Mouse (Mus musculus): ENCODE results near the gene Olfr902. TPM values are rescaled to one million over a fixed set of nuclear protein-coding genes. Genes with fewer than 3 reads are reported as not detected.

The Olfr902 gene
- not detected in 2 replicates for polyA plus RNA-seq (2012; rRNA removed)

GRCm38 (mm10) chr9:38447352-38447751 is at the start of gene Olfr902:
TSS of gene Olfr902 (plus strand) at chr9:38447652.

GRCm38 (mm10) chr9:38401398-38401797 is 46.1 kb upstream of the Olfr902 start, which contains the start of gene Olfr147:
TSS of gene Olfr147 (plus strand) at chr9:38401698.

DNA sequence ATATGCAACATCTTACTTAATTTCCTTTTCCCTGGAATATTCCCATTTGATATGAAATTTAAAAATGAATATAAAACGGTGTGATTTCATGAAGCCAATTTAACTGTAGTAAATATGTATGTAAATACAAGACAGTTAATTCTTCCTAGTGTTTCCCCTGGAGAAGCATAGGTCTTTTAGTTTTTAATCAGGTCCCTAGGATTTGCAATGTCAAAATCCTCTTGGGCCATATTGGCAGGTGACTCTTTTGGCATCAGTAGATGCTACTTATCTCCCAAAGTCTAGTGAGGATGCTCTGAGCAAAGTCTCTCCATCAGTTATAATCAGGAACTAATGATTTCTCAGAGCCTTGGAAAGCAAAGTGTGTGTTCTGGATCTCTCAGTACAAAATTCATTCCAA is 18.3 kb upstream of the Olfr902 start, which contains the start of gene Olfr901:
Gene Olfr901, plus strand, starts transcription at position 301 of the 400 bp plus-strand sequence.

DNA sequence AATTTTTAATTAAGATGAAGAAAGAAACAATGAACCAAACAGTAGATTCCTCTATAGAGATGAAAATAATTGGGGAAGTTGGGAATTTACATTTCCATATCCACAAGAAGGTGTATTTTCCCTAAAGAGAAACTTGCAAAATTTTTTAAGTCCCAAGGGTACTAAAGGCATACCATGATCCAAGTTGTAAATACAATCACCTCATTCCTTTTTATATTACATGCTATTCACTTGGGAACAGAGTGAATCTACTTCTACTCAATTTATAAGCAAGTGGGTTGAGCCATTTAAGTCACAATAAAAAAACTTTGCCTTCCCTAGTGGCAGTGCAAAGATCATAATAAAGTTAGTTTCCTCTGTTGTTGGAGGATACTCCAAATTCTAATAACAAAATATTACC is 15.4 kb downstream of the Olfr902 start, which contains the start of gene Olfr904:
Gene Olfr904, plus strand, starts transcription at position 301 of the 400 bp plus-strand sequence.

DNA sequence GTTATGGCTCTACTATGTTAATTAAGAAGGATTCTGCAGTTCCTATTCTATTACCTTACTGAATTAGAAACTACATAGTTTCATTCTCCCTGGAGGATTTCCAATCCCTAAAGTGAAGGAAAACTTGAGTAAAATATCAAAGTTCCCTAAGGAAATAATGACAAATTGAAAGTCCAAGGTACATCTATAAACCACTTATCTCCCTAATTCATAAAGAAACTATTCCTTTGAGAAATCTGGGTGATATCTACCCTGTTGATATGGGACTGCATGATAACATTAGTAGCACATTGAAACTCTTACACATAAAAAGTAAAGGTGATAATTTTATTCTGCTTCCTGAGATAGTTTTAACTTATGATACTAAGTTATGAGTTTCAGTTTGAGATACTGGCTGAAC is 23.4 kb downstream of the Olfr902 start, which contains the start of gene Olfr905:
Gene Olfr905, plus strand, starts transcription at position 301 of the 400 bp plus-strand sequence.

GRCm38 (mm10) chr9:38486785-38487184 is 39.3 kb downstream of the Olfr902 start, which contains the start of gene Olfr906:
TSS of gene Olfr906 (plus strand) at chr9:38487085.

DNA sequence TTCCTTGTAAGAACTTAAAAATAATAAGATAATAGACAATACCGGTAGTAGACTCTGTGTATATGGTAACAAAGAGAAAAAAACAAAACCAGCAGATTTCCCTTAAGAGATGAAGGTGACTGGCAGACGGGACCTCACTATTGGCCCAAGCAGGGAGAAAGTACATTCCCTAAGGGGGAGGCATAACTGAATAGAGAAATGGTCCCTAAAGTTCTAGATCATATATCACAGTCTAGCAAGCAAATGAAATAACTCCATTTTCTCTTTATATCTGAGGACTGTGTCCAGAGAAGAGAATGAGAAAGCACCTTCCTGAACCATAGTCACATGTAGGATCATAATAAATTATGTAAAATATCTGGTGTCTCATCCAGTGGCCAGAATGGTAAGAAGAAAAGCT is 48.0 kb downstream of the Olfr902 start, which contains the start of gene Olfr907:
Gene Olfr907, plus strand, starts transcription at position 301 of the 400 bp plus-strand sequence.

Other genes with a start within 250 kb of the Olfr902 start
- not detected in 2 replicates for gene Olfr893, start 239.3 kb upstream of the Olfr902 start, polyA plus RNA-seq (2012; rRNA removed)
- gene Olfr894, start 229.6 kb upstream of the Olfr902 start, polyA plus RNA-seq (2012; rRNA removed), result not detected in 2 replicates
- not detected in 2 replicates for gene Olfr143, start 194.9 kb upstream of the Olfr902 start, polyA plus RNA-seq (2012; rRNA removed)
- gene Olfr895, start 179.8 kb upstream of the Olfr902 start, polyA plus RNA-seq (2012; rRNA removed), result not detected in 2 replicates
- gene Olfr896-ps1, start 156.5 kb upstream of the Olfr902 start, polyA plus RNA-seq (2012; rRNA removed), result not detected in 2 replicates
- gene Olfr25, start 118.6 kb upstream of the Olfr902 start, polyA plus RNA-seq (2012; rRNA removed), result not detected in 2 replicates
- not detected in 2 replicates for gene Olfr898, start 99.2 kb upstream of the Olfr902 start, polyA plus RNA-seq (2012; rRNA removed)
- gene Olfr250, start 80.8 kb upstream of the Olfr902 start, polyA plus RNA-seq (2012; rRNA removed), result not detected in 2 replicates
- gene Olfr251, start 70.6 kb upstream of the Olfr902 start, polyA plus RNA-seq (2012; rRNA removed), result not detected in 2 replicates
- gene Olfr147, start 46.0 kb upstream of the Olfr902 start, polyA plus RNA-seq (2012; rRNA removed), result not detected in 2 replicates
- gene Olfr901, start 18.2 kb upstream of the Olfr902 start, polyA plus RNA-seq (2012; rRNA removed), result not detected in 2 replicates
- gene Olfr904, start 15.5 kb downstream of the Olfr902 start, polyA plus RNA-seq (2012; rRNA removed), result not detected in 2 replicates
- gene Olfr905, start 23.5 kb downstream of the Olfr902 start, polyA plus RNA-seq (2012; rRNA removed), result not detected in 2 replicates
- gene Olfr906, start 39.4 kb downstream of the Olfr902 start, polyA plus RNA-seq (2012; rRNA removed), result not detected in 2 replicates
- gene Olfr907, start 48.1 kb downstream of the Olfr902 start, polyA plus RNA-seq (2012; rRNA removed), result not detected in 2 replicates
- not detected in 2 replicates for gene Olfr911-ps1, start 73.9 kb downstream of the Olfr902 start, polyA plus RNA-seq (2012; rRNA removed)
- not detected in 2 replicates for gene Olfr910, start 90.2 kb downstream of the Olfr902 start, polyA plus RNA-seq (2012; rRNA removed)
- gene Olfr912, start 132.5 kb downstream of the Olfr902 start, polyA plus RNA-seq (2012; rRNA removed), result not detected in 2 replicates
- not detected in 2 replicates for gene Olfr913, start 145.1 kb downstream of the Olfr902 start, polyA plus RNA-seq (2012; rRNA removed)
- not detected in 2 replicates for gene Olfr914, start 157.4 kb downstream of the Olfr902 start, polyA plus RNA-seq (2012; rRNA removed)
- not detected in 2 replicates for gene Olfr916, start 212.2 kb downstream of the Olfr902 start, polyA plus RNA-seq (2012; rRNA removed)
- not detected in 2 replicates for gene Olfr917, start 218.2 kb downstream of the Olfr902 start, polyA plus RNA-seq (2012; rRNA removed)
- gene Olfr918, start 226.9 kb downstream of the Olfr902 start, polyA plus RNA-seq (2012; rRNA removed), result not detected in 2 replicates

All from central nervous system, embryonic 14 days (tissue).